Mouse (Mus musculus) kidney, adult 2 months (tissue): Measurements from ENCODE around the gene Il31ra.

Source experiments
- CTCF ChIP-seq: fragments of 200-500 bp; conservative IDR thresholded peaks from 2 replicates; pipeline ENCODE4 v1.5.1; 2011; ENCODE audit warnings: low read depth, mild to moderate bottlenecking, control low read depth, low read length, moderate library complexity, mixed read lengths; ENCODE audit not compliant: insufficient read depth, insufficient read length
- POLR2A ChIP-seq: fragments of 200-500 bp; IDR thresholded peaks from one replicate; pipeline ENCODE4 v1.6.1; 2011; ENCODE audit warnings: low read depth, low read length, control low read depth

GRCm38 (mm10) chr13:112500466-112500865 lies 93.7 kb downstream of the Il31ra start:
- TF ChIP-seq CTCF (no peak), POLR2A (no peak)
